Mouse (Mus musculus) CD4-positive naive resting alpha-beta T cell, adult 57 days (primary cell): ENCODE data around the gene Insl3. TPM values are rescaled to one million over a fixed set of nuclear protein-coding genes. Genes with fewer than 3 reads are reported as not detected.

ENCODE experiments used
- total RNA-seq: library from RNA; stranded (reverse); gene quantifications from one replicate; pipeline ENCODE4 v1.2.4, GENCODE M21; 2023

Gene Insl3
- total RNA-seq = 52.6 TPM

DNA sequence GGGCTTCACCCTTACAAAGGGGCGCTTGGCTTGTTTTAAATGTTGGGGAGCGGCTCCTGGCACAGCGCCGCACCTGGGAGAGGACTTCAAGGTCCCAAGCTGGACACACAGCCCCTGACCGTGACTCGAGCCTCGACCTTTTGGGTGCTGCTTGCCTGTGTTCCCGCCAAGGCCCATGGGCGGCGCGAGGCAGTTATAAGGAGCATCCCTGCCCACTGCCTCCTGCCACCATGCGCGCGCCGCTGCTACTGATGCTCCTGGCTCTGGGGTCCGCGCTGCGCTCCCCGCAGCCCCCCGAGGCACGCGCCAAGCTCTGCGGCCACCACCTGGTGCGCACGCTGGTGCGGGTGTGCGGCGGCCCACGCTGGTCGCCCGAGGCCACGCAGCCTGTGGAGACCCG is at the start of gene Insl3:
Gene Insl3, plus strand, starts transcription at position 187 of the 400 bp plus-strand sequence.

DNA sequence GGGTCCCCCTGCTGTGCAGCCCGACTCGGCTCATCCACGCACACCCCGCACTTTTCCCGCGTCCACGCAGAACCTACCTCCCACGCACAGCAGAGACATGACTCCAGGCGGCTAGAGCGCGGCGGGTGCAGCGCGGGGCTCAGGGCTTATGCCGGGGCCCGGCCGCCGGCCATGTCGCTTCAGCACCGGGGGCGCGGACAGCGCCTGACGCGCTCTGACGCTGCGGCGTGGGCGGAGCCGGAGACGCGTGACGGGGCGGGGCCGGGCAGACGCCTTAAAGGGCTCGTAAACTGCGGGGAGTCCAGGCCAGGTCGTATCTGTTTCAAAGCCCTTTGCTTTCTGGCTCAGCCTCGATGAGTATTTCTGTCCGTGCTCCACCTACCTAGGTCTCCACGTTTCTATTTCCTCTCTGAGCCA is 17.5 kb upstream of the Insl3 start, which contains the start of gene Unc13a:
Gene Unc13a, minus strand, starts transcription at position 209 of the 417 bp plus-strand sequence.

DNA sequence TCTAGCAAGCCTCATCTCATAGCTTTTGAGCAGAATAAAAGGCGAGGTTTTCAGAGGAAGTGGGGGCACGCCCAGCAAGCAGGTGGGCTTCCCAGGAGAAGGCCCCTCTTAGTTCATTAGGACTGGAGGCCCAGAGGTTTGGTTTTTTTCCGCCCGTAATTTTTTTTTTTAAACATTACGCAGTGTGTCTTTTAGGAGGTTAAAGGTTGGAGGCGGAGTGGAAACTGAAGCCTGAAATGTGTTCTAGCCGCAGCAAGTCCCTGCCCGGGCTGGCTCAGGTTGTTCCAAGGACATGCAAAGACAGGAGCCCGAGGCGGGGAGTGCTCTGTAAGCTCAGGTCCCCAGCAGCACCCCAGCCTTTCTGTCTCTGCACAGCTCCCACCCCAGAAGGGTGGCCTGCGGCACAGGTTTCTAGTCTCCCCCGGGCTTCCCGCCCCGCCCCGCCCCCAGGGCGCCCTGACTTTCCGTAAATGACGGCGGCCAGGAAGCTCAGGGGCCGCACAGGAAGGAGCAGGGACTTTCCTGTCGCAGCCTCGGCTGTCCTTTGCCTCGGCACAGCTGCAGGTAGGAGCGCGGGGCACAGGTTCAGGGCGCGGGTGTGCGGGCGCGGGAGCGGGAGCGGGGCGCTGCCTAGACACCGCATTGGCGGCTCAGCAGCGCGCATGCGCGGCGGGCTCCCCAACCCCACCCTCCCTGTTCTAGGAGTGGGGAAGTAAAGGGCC is 12.8 kb upstream of the Insl3 start, which contains the start of gene Jak3:
Gene Jak3, plus strand, starts transcription at position 277 of the 722 bp plus-strand sequence.

DNA sequence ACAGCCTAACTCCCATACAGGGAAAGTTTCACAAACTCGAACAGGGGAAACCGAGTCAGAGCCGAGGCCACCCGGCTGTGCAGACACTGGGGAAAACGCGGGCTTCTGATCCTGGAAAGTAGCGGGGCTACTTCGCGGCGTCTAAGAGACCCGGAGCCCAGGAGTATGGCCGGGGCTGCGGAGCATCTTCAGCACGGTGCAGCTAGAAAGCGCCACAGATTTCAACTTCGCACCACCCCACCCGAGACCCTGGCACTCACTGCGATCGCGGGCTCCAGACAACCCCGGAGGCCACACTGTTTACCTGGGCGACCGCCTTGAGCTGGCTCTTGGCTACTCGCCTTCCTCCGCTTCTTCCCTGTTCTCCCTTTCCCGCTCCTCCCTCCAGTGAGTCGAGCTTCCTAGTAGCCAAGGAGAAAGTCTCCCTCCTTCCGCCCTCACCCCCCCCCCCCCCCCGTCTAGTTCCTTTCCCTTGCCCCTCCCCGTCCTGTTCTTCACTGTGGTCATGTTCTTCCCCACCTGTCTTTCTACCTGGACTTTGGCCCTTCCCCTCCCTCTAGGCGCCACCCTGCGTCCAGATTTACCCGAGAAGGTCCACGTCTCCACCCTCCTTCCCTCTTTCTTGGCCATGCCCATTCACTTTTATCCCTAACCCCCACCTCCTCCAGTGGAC is 12.5 kb downstream of the Insl3 start, which contains the start of gene B3gnt3:
Gene B3gnt3, minus strand, starts transcription at position 376 of the 673 bp plus-strand sequence.

DNA sequence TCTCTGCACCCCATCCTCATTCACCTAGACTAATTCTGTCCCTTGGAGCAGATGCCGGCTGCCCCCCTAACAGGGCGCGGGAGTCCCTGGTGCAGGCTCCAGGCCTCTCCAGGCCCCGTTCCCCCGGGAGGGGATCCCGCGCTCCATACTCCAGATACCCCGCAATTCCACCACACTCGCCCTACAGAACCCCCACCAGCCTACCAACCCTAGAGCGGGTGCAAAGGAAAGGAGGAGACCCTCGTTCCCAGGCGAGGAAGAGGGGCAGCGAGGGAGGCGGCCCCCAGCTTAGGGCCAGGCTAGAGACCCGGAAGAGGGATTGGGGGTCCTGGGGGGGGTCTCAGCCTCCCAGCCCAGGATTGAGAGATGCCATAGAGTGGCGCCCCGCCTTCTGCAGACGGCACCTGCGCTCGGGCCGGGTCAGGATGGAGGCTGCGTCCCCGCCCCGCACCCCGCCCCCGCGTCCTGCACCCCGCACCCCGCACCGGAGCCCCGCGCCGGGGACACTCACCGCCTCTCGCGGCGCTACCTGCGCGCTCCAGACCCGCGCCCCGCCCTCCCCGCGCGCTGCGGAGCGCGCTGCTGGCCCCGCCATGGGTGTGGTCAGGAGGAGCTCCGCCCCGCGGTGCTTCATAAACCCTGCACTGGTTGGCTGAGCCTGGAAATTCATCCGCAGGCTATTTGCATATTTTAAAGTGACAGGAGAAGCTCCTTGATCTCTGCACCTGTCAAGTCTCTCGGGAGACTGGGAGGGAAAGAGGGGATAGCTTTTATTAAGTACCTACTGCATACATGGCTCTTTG is 36.3 kb downstream of the Insl3 start, which contains the start of gene Fcho1:
Gene Fcho1, minus strand, starts transcription at position 595 of the 803 bp plus-strand sequence.

Other genes with a start within 250 kb of the Insl3 start
- gene Abhd8, start 225.6 kb upstream of the Insl3 start, total RNA-seq = 94.1 TPM
- 33.8 TPM for gene Mrpl34, start 224.3 kb upstream of the Insl3 start, total RNA-seq
- 106 TPM for gene Dda1, start 220.0 kb upstream of the Insl3 start, total RNA-seq
- gene Ano8, start 203.3 kb upstream of the Insl3 start, total RNA-seq = 22.8 TPM
- 15.5 TPM for gene Gtpbp3, start 201.1 kb upstream of the Insl3 start, total RNA-seq
- gene Plvap, start 177.5 kb upstream of the Insl3 start, total RNA-seq = 2.1 TPM
- gene Ccdc194, start 163.5 kb upstream of the Insl3 start, total RNA-seq = not detected
- gene Bst2, start 151.8 kb upstream of the Insl3 start, total RNA-seq = 38.1 TPM
- 32.3 TPM for gene Mvb12a, start 146.3 kb upstream of the Insl3 start, total RNA-seq
- gene Tmem221, start 130.3 kb upstream of the Insl3 start, total RNA-seq = 0.83 TPM
- gene Nxnl1, start 122.6 kb upstream of the Insl3 start, total RNA-seq = not detected
- 6.5 TPM for gene Slc27a1, start 120.3 kb upstream of the Insl3 start, total RNA-seq
- 50.8 TPM for gene Pgls, start 97.0 kb upstream of the Insl3 start, total RNA-seq
- gene Fam129c, start 91.6 kb upstream of the Insl3 start, total RNA-seq = 8.0 TPM
- gene Colgalt1, start 78.2 kb upstream of the Insl3 start, total RNA-seq = 56.7 TPM
- 1.7 TPM for gene Unc13a, start 17.5 kb upstream of the Insl3 start, total RNA-seq
- 94.0 TPM for gene Jak3, start 12.9 kb upstream of the Insl3 start, total RNA-seq
- gene B3gnt3, start 12.6 kb downstream of the Insl3 start, total RNA-seq = 0.30 TPM
- gene Fcho1, start 36.5 kb downstream of the Insl3 start, total RNA-seq = 112 TPM
- 10.3 TPM for gene Zfp709, start 192.8 kb downstream of the Insl3 start, total RNA-seq
- 8.1 TPM for gene Zfp882, start 219.4 kb downstream of the Insl3 start, total RNA-seq
- gene Zfp617, start 219.4 kb downstream of the Insl3 start, total RNA-seq = 7.9 TPM